Mouse (Mus musculus) adrenal gland, postnatal 4 days (tissue): ENCODE data around the gene Cplx3. TPM values are rescaled to one million over a fixed set of nuclear protein-coding genes. Genes with fewer than 3 reads are reported as not detected.
A peak's percentile ranks its signal among the peaks of the same experiment; 100 is the strongest.

Experiments
- DNase-seq, 2 experiments: peaks; one replicate each; pipeline ENCODE4 v3.0.0; 2021 to 2022; ENCODE audit warnings: low spot score in 2 of 2, mixed read lengths in 2 of 2
- total RNA-seq, 2 experiments: library from RNA; stranded (reverse); gene quantifications; 2 replicates each; pipeline ENCODE4 v1.2.3; 2021

Cplx3 gene
- total RNA-seq, 2 experiments from 2014 or later: not detected

DNA sequence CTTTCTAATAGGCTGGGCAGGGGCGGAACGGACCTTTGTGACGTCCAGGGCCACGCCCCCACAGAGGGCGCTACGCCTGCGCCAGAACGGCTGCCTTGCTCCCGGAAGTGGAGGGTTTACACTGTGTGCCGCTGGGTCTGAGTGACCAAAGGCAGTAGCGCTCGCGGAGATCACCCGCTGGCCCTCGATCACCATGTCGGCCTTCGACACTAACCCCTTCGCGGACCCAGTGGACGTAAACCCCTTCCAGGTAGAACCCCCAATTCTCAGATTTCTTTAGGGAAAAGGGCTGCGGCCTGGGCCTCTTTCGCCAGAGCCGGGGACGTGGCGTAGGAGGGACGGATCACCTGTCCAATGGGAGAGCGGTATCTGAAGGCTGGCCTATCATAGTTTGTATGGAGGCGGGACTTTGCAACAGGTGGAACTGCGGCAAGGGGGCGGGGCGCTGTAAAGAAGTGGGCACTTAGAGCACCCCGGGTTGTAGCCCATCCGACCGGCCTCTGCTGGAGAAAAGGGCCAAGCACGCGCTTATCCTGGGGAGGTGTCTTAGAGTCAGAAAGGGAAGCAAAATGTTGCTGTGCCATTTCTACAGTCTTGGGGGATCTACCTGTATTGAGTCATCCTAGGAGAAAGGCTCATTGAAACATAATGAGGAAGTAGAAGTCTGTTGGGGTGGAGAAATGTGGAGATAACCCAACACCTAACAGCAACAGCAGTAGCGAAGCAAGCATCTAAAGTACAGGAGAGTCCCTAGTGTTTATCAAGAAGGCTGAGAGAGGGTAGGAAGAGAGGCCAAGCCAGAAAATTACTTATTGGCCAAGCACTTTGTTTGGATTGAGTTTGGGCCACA is 45.0 kb downstream of the Cplx3 start, which contains the start of gene Scamp2:
Gene Scamp2 (plus strand): TSS at position 83 of the 850 bp plus-strand sequence.
- DNase-seq: peak; percentile 66 to 85

DNA sequence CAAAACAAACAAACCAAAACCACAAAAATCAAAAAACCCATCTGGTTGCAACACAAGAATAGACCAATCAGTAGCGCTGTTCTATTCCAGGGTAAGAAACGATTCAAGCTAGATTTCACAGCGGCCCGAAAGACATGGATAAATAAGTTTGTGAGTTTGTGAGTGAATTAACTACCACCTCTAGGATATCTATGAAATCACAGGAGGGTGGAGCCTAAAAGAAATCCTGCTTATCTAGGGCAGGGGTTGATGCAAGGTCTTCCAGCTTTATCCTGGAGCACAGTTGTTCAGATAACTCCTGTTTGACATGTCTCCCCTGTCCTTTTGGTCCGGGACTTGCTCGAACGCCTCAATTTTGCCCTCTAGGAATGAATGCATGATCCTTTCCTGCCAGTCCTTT is 45.8 kb downstream of the Cplx3 start:
- no peak for DNase-seq

DNA sequence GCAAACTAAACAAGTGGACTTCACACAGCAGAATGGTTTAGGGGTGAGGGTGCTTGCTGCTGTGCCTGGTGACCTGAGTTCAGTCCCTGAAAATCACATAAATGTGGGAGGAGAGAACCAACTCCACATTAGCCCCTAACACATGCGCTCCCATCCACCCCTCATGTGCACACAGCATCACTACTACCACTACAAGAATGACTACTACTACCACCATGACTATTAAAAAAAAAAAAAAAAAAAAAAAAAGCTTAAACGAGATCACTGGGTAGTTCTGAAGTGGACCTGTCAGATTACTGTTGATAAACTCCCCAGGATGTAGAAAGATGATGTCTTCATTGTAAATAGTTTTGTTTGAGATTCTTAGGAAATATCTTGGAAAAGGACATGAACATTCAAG is 46.5 kb downstream of the Cplx3 start:
- no peak for DNase-seq

DNA sequence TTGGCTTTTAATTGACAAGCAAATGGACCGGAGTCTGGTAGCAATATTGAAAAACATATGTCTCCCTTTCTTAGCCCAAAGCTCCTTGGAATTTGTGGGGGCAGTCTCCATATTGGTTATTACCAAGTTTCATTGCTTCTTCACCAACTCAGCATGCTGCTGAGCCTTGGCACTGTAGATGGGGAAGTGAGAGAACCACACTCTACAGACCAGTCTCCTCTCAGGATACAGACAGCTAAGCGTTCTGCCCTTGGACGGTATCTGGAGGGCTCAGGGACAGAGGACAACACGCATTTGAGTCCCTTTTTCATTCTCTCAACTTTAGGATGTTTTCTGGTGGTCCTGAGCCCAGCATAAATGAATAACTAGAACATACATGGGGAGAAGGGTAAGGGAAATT is 47.5 kb downstream of the Cplx3 start:
- DNase-seq: no peak

DNA sequence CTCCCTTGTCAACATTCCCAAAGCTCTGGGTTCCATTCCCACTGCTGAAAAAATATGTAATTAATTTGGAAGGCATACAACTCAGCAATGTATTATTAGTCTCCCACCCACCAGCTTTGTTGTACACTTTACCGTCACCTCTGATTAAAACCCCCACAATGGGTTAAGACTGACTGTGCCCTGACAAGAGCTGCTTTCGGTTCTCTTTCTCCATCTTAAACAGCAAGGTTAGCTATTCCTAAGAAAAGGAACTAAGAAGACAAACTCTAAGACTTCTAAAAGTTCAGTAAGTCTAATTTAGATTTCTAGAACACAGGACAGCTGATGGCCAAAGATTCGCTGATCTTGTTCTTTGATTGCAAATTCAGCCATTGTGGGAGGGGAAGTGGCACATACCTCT is 48.9 kb downstream of the Cplx3 start:
- DNase-seq: no peak

DNA sequence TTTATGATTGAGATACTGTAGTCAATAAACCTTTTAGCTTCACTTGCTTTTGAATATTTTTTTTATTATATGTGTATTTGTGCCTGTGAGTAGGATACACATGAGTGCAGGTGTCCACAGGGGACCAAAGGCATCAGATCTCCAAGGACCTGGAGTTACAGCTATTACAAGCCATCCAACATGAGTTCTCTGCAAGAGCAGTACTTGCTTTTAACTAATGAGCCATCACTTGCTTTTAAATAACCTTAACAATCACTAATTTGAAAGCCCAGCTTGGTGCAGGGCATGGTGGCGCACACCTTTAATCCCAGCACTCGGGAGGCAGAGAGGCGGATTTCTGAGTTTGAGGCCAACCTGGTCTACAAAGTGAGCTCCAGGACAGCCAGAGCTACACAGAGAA is 51.3 kb downstream of the Cplx3 start:
- no peak for DNase-seq

DNA sequence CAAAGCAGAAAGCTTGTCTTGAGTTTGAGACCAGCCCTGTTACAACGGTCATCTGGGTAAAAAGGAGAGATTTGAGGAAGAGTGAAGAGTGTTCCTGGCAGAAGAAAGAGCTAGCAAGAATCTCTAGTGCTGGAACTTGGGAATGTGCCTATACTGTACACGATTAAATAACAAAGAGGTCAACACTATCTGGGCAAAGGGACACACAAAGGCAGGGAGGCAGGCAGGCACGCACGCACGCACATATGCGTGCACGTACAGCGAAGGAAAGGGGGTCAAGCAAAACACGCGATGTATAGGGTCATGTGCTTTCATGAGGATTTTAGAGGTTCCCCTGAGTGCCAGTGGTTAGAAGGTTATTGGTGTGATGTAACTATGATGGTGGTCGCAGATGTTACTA is 53.0 kb downstream of the Cplx3 start:
- no peak for DNase-seq

DNA sequence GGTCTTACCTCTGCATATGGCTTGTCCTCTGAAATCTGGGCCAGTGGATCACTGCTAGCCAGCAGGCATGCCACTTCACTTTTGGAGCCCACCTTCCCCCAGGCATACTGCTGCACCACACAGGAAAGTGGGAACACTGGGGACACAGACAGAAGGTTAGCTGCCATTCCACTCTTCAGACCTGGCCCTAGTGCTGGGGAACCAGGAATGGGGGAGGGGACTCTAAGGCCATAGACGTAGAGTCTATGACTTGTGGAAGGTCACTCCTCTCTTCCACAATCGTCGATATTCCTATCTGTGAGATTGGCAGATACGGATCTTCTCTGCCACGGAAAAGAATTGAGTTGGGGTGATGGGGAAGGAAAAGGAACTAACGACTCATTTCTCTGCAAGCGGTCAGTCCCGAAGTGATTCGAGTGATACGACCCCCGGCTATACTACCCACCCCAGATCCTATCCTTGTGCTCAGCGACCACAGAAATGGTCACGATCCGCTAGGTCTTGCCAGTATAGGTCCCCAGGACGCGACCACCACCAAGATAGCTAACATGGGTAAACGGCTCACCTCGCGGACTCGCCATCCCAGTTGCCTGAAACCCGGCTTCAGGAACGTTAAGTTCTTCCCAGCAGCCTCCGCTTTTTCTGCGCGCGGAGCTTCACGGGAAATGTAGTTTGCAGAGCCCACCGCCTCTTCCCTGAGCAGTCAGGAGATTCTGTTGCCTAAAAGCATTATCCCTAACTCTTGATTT is 53.8 kb downstream of the Cplx3 start, which contains the start of gene Mpi:
Gene Mpi (minus strand): TSS at position 625 of the 749 bp plus-strand sequence.
- DNase-seq: peak in 1 of 2 experiments; percentile 45

DNA sequence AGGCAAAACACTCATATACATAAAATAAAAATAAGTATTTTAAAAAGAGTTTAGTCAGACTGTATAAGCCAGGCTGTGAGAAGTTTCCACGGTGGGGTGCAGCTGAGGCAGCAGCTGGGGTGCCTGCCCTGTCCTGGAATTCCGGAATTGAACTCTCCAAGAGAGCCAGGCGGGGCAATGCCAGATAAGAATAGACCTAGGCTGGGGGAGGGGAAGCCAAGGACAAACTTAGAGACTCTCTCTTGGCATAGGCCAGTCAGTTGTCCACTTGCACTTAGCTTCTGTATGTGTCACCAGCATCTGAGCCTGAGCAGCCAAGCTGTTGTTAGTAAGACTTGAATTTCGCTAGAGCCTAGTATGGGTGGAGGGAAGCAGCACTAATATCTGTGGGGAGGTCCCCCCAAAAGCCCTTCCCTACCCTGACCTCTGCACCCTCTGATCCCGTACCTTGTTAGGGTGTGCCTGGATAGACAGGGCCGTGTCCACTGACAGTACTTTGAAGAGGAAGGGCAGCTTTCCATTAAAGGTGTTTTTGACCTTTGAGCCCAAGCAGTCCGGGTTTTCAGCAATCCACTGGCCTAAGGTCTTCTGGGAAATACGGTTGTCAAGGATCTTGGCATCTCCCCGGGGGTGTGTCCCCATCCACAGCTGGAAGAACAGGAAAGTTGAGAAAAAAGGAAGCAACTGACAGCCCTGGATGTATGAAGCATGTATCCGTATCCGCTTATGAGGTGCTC is 55.8 kb downstream of the Cplx3 start:
- no peak for DNase-seq

Other genes with a start within 250 kb of the Cplx3 start
- 10 to 100 TPM; 22.4 to 25.1 TPM for gene Ppcdc, start 166.2 kb downstream of the Cplx3 start, total RNA-seq
- gene Scamp5, start 138.2 kb downstream of the Cplx3 start, total RNA-seq: 10 to 100 TPM; 27.7 to 29.8 TPM
- gene Rpp25, start 102.3 kb downstream of the Cplx3 start, total RNA-seq: 1 to 10 TPM; 6.2 to 6.9 TPM
- gene Cox5a, start 85.0 kb downstream of the Cplx3 start, total RNA-seq: 100 to 1,000 TPM; 381 to 426 TPM
- gene Fam219b, start 68.8 kb downstream of the Cplx3 start, total RNA-seq: 10 to 100 TPM; 23.5 to 27.3 TPM
- 10 to 100 TPM; 50.7 to 55.7 TPM for gene Mpi, start 53.5 kb downstream of the Cplx3 start, total RNA-seq
- gene Scamp2, start 45.3 kb downstream of the Cplx3 start, total RNA-seq: 10 to 100 TPM; 63.4 to 72.2 TPM
- 10 to 100 TPM; 23.4 to 29.2 TPM for gene Ulk3, start 16.8 kb downstream of the Cplx3 start, total RNA-seq
- not detected for gene Lman1l, start 14.5 kb upstream of the Cplx3 start, total RNA-seq
- gene Csk, start 47.4 kb upstream of the Cplx3 start, total RNA-seq: 10 to 100 TPM; 91.3 to 92.4 TPM
- gene Cyp1a2, start 77.4 kb upstream of the Cplx3 start, total RNA-seq: 1 to 10 TPM in 1 of 2 experiments, not detected in 1; 8.7 TPM
- under 1 TPM in 1 of 2 experiments, not detected in 1; 0.31 TPM for gene Cyp1a1, start 81.6 kb upstream of the Cplx3 start, total RNA-seq
- 10 to 100 TPM; 19.0 to 20.4 TPM for gene Edc3, start 102.3 kb upstream of the Cplx3 start, total RNA-seq
- 10 to 100 TPM; 72.6 to 82.5 TPM for gene Clk3, start 159.6 kb upstream of the Cplx3 start, total RNA-seq
- gene Arid3b, start 230.5 kb upstream of the Cplx3 start, total RNA-seq: 1 to 10 TPM; 4.1 to 6.3 TPM